Mouse (Mus musculus) hindbrain, embryonic 11.5 days (tissue): ENCODE data around the gene Decr2. TPM values are rescaled to one million over a fixed set of nuclear protein-coding genes. Genes with fewer than 3 reads are reported as not detected.
"Not testable (repeated sequence)": the region's sequence is repeated elsewhere in the genome, so short reads cannot be mapped to it uniquely, and the experiment has no call there.

Experiments
- ATAC-seq: fragments of 200-750 bp; cut with Nextera tagmentation; 2 replicates; pipeline ENCODE4 v1.8.0; 2017; ENCODE audit warnings: mild to moderate bottlenecking, moderate TSS enrichment, moderate library complexity; ENCODE audit not compliant: low FRiP score
- DNase-seq: peaks from one replicate; pipeline ENCODE4 v3.0.0-alpha.2; 2015; ENCODE audit warnings: low spot score
- H3K27ac ChIP-seq: fragments of 300-500 bp; sonication (generic); 2 replicates; pipeline ENCODE4 v1.5.1; 2014; ENCODE audit warnings: mild to moderate bottlenecking, low read depth, low read length
- H3K27me3 ChIP-seq: fragments of 300-500 bp; sonication (generic); 2 replicates; pipeline ENCODE4 v1.6.1; 2014; ENCODE audit warnings: mild to moderate bottlenecking, low read length, moderate library complexity, mixed read lengths; ENCODE audit not compliant: control insufficient read depth, insufficient read depth
- H3K36me3 ChIP-seq: fragments of 300-500 bp; sonication (generic); 2 replicates; pipeline ENCODE4 v1.6.1; 2014; ENCODE audit warnings: mild to moderate bottlenecking, low read length, moderate library complexity, mixed read lengths; ENCODE audit not compliant: control insufficient read depth, insufficient read depth
- H3K4me1 ChIP-seq: fragments of 300-500 bp; sonication (generic); replicated peaks from 2 replicates; pipeline ENCODE4 v1.6.1; 2014; ENCODE audit warnings: low read length, mixed read lengths; ENCODE audit not compliant: control insufficient read depth, insufficient read depth
- H3K4me2 ChIP-seq: fragments of 300-500 bp; sonication (generic); replicated peaks from 2 replicates; pipeline ENCODE4 v1.6.1; 2014; ENCODE audit warnings: mild to moderate bottlenecking, low read depth, low read length
- H3K4me3 ChIP-seq: fragments of 300-500 bp; sonication (generic); 2 replicates; pipeline ENCODE4 v1.5.1; 2014; ENCODE audit warnings: low read depth, low read length
- H3K9ac ChIP-seq: fragments of 300-500 bp; sonication (generic); 2 replicates; pipeline ENCODE4 v1.6.1; 2014; ENCODE audit warnings: low read depth, low read length
- H3K9me3 ChIP-seq: fragments of 300-500 bp; sonication (generic); 2 replicates; pipeline ENCODE4 v1.6.1; 2016; ENCODE audit warnings: low read length; ENCODE audit not compliant: control insufficient read depth
- WGBS: fragments of 180-500 bp; shearing (Covaris S2); extraction: QIAGEN DNeasy Blood & Tissue Kit; methylation state at CpG from one replicate; pipeline ENCODE4 v1.1.7; 2014; 5-methylcytosine and 5-hydroxymethylcytosine counted together
- polyA plus RNA-seq: library from polyadenylated mRNA; unstranded; fragments of >200 nt; fragmentation: Nextera tagmentation; extraction: Ambion mirVana; gene quantifications from 2 replicates; pipeline ENCODE4 v1.2.1, GENCODE M21; 2014

The Decr2 gene
- polyA plus RNA-seq, 1 experiment from 2014 or later = 24.7 TPM

DNA sequence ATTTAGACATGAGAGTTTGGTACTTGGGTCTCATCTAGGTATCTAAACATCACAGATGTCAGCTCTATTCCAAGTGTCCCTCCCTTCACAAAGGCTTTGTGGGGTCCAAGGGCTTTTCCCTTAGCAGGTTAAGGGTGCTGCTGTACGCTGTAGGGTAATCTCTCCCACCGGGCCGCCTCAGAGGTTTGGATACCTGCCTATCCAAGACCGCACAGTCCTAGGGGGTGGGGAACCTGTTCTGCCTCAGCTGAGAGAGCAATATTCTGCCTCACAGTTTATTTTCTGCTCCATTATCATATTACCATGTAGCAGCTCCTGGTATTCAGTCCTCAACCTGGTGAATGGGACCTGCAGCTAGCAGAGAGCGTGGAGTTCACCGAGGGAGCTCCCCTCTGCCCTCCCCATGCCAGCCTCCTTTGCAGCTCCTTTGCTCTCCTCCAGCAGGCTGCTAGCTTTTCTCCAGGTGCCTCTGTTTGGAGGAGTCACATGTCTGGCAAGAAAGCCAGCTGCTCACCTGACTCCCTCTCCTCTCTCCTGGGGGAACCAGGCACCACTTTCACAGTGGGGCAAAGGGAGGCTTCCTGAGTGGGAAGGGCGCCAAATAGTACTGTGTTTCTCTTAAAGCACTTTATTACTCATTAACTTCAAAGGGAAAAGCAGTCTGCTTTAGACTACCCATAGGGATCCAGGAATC, 25.2 kb upstream of the Decr2 start:
- no peaks in the 10 kb centered on the region for H3K36me3 ChIP-seq
- H3K9ac ChIP-seq = no peak overlapping the region
- DNase-seq (no peak), ATAC-seq (no peak)
- no peak overlapping the region for H3K4me2 ChIP-seq
- H3K9me3 ChIP-seq = no peaks in the 10 kb centered on the region
- peaks cover 5% of the 10 kb centered on the region for H3K4me1 ChIP-seq
- H3K4me3 ChIP-seq = no peak overlapping the region
- H3K27ac ChIP-seq = no peak overlapping the region
- 81% methylated on average over 7 of the region's 7 CpGs for WGBS
- peaks cover 42% of the 10 kb centered on the region for H3K27me3 ChIP-seq

DNA sequence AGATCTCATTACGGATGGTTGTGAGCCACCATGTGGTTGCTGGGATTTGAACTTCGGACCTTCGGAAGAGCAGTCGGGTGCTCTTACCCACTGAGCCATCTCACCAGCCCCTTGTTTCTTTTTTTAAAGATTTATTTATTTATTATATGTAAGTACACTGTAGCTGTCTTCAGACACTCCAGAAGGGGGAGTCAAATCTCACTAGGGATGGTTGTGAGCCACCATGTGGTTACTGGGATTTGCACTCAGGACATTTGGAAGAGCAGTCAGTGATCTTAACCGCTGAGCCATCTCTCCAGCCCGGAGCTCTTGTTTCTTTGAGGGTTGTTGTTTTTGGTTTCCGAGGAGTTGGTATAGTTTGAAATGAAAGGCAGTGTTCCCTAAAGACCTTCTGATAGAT, 24.3 kb upstream of the Decr2 start:
- H3K9me3 ChIP-seq, H3K4me1 ChIP-seq, H3K4me3 ChIP-seq, DNase-seq, H3K4me2 ChIP-seq, ATAC-seq, H3K27ac ChIP-seq, H3K9ac ChIP-seq, H3K36me3 ChIP-seq: not testable (repeated sequence)
- 62% methylated on average over 7 of the region's 7 CpGs for WGBS
- H3K27me3 ChIP-seq = peaks cover 42% of the 10 kb centered on the region

DNA sequence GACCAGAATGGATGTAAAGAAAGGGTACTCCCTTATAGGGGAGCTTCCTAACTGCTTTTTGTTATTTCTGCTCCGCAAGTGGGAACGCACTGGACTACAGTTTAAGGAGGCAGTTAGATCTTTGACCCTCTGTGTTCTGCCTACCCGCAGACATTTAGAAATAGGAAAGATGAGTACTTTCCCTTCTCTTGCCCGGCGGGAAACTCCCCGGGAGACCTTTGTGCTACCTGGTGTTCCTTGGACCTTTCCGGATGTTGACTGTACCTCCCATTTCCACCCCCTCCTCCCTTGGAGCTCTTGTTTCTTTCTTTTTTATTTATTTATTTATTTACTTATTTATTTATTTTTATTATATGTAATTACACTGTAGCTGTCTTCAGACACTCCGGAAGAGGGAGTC, 23.9 kb upstream of the Decr2 start:
- Histone ChIP-seq H3K9ac (no peak overlapping the region), H3K36me3 (no peaks in the 10 kb centered on the region), H3K27ac (no peak overlapping the region), H3K4me3 (peak overlapping the region; percentile 79), H3K4me2 (peak overlapping the region; percentile 98), H3K9me3 (no peaks in the 10 kb centered on the region), H3K4me1 (peaks cover 5% of the 10 kb centered on the region), H3K27me3 (peaks cover 42% of the 10 kb centered on the region)
- no peak for DNase-seq
- WGBS = 11% methylated on average over 8 of the region's 8 CpGs
- no peak for ATAC-seq

DNA sequence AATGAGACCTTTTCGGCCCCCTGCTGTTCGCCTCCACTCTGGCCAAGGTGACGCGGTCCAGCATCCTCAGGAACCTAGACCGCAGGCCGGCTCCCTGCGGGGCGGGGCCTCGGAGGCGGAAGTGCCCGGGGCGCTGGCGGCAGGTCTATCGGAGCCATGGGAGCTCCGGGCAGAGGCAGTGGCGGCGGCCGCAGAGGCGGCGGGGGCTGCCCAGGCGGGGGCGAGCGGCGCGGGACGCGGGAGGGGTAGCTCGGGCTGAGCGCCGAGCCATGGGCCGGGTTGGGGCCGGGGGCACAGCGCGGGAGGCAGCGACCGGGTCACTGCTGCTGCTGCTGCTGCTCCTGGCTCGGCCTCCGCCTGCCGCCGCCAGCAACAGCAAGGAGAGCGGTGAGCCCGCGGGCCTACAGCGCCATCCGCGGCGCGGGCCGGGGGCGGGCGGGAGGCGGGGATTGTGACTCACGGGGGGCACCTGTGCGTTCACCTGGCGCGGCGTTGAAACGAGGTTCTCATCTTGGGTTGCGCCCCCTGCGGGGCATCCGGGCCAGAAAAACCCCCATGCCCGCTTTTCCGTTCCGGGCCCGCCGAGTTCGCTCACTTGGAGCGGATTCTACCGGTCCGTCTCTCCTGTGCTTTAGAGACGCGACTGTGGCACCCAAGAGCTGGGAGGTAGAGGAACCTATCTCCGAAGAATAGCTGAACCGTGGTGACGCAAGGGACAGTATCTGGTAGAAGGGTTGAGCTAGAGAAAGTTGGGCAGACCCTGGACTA, 23.2 kb upstream of the Decr2 start, which contains the start of gene Tmem8:
TSS of gene Tmem8 (plus strand) at position 119 of the 768 bp plus-strand sequence.
- H3K4me2 ChIP-seq = peak within 1 kb of the TSS; percentile 98
- H3K4me3 ChIP-seq = peak within 1 kb of the TSS; percentile 79
- H3K27me3 ChIP-seq = peaks cover 42% of the 10 kb centered on the region
- no peaks in the 10 kb centered on the region for H3K36me3 ChIP-seq
- peaks cover 5% of the 10 kb centered on the region for H3K4me1 ChIP-seq
- DNase-seq (peak; percentile 77), ATAC-seq (peak; percentile 75)
- H3K27ac ChIP-seq = no peak within 1 kb of the TSS
- H3K9ac ChIP-seq = peak within 1 kb of the TSS; percentile 75
- H3K9me3 ChIP-seq = no peaks in the 10 kb centered on the region
- WGBS = 1% methylated on average over 56 of the region's 75 CpGs

DNA sequence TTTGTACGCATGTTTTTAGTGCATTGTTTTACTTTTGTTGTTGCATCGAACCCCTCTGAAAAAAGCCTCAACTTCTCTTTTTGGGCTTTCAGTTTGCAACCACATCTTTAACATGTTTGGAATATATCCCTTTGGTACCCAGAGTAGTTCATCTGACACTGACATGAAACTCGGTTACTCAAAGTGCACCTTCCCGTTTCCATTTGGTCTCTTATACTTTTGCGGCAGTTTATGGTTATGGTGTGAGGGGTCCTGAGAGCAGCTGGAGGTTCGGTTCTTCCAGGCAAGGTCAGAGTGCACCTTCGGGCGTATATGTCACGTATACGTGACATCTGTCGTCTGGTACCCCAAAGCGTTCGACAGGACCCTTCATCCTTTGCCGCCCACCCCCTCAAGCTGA, 22.6 kb upstream of the Decr2 start:
- Histone ChIP-seq H3K4me3 (peak overlapping the region; percentile 79), H3K36me3 (no peaks in the 10 kb centered on the region), H3K27ac (no peak overlapping the region), H3K9me3 (no peaks in the 10 kb centered on the region), H3K4me2 (peak overlapping the region; percentile 98), H3K9ac (peak overlapping the region; percentile 75), H3K27me3 (peaks cover 42% of the 10 kb centered on the region), H3K4me1 (peaks cover 5% of the 10 kb centered on the region)
- DNase-seq (no peak), ATAC-seq (no peak)
- WGBS = 15% methylated on average over 14 of the region's 14 CpGs

DNA sequence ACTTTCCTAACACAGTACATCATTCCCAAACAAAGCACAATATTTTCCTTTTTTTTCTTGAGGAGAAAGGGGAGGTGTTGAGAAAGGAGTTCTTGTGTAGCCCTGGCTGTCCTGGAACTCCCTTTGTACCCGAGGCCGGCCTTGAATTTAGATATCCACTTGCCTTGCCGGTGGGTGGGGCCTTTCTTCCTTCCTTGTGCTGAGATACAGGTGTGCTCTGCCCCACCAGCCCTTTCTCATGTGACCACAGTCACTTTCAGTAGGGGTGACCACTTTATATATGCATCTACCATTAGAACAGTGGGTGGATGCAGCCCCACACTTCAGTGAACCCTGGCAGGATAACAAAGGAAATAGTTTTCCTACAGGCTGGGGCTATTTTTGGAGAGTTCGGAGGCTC, 21.6 kb upstream of the Decr2 start:
- no peaks in the 10 kb centered on the region for H3K36me3 ChIP-seq
- H3K4me3 ChIP-seq = no peak overlapping the region
- H3K4me2 ChIP-seq = no peak overlapping the region
- H3K4me1 ChIP-seq = peaks cover 5% of the 10 kb centered on the region
- 22% methylated on average over 4 of the region's 4 CpGs for WGBS
- DNase-seq = no peak
- H3K9me3 ChIP-seq = no peaks in the 10 kb centered on the region
- no peak for ATAC-seq
- H3K27ac ChIP-seq = no peak overlapping the region
- H3K27me3 ChIP-seq = peaks cover 40% of the 10 kb centered on the region
- H3K9ac ChIP-seq = no peak overlapping the region

DNA sequence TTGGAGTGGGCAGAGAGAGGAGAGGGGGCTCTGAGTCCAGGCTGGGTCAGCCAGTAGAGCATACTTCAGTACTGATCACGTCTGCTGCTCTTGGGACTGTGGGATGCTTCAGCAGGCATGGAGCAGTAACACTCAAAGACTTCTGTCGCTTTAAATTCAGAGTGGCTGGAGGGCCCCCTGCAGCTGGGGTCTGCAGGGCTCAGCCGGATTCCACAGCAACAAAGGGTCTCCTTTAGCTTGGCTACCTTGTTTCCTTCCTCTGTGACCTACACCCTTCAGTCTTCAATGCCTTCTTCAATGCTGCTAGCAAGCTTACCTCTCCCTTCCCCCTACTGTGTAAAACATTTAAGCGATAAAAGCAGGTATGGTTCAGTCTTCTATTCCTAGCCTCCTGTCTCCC, 20.9 kb upstream of the Decr2 start:
- DNase-seq (no peak), ATAC-seq (no peak)
- Histone ChIP-seq H3K36me3 (no peaks in the 10 kb centered on the region), H3K4me2 (no peak overlapping the region), H3K4me1 (peaks cover 5% of the 10 kb centered on the region), H3K9ac (0 out of 2 replicates have a peak overlapping the region, but pooled peaks have one; percentile 15), H3K9me3 (no peaks in the 10 kb centered on the region), H3K27me3 (peaks cover 40% of the 10 kb centered on the region), H3K27ac (no peak overlapping the region), H3K4me3 (no peak overlapping the region)
- 3% methylated on average over 4 of the region's 4 CpGs for WGBS

DNA sequence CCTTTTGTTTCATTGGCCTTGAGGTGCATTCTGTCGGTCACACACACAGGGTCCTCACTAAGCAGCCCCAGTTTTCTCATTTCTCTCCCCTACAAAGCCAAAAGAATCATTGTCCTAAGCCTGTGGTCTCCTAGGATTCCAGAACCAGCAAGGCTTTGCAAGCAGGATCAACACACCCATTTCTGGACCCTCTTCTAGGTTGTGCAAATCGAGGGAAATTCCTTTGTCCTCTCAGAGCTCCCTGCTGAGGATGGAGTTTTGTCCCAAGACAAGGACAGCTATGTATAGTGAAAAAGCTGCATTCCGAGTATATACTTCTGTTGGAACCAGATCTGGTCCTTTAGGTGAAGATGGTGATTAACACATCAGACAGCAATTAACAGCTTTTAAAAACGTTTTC, 20.0 kb upstream of the Decr2 start:
- no peak for ATAC-seq
- Histone ChIP-seq H3K27me3 (peaks cover 36% of the 10 kb centered on the region), H3K4me2 (no peak overlapping the region), H3K36me3 (no peaks in the 10 kb centered on the region), H3K4me1 (peaks cover 5% of the 10 kb centered on the region), H3K9ac (no peak overlapping the region), H3K9me3 (no peaks in the 10 kb centered on the region), H3K4me3 (no peak overlapping the region), H3K27ac (no peak overlapping the region)
- 21% methylated on average over 4 of the region's 4 CpGs for WGBS
- no peak for DNase-seq

DNA sequence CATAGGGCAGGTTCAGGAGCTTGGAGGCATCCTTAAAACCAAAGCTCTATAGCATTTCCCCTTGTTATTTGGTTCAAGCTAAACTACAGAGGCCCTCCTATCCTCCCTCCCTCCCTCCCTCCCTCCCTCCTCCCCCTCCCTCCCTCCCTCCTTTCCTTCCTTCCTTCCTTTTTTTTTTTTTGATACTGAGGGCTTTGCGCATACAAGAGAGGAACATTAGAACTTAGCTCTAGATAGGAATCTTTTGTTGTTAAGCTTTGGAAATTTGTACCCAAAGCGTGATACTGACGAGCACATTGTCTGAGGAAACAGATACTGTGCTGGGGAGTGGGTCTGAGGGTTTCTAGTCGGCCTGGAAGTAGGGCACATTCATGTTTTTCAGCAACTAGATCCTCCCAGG, 15.5 kb upstream of the Decr2 start:
- Histone ChIP-seq H3K9ac (no peak overlapping the region), H3K27me3 (peaks cover 1% of the 10 kb centered on the region), H3K4me3 (no peak overlapping the region), H3K9me3 (no peaks in the 10 kb centered on the region), H3K27ac (no peak overlapping the region), H3K4me2 (no peak overlapping the region), H3K4me1 (no peaks in the 10 kb centered on the region), H3K36me3 (no peaks in the 10 kb centered on the region)
- no peak for ATAC-seq
- whole genome bisulfite sequencing = 73% methylated on average over 3 of the region's 4 CpGs
- no peak for DNase-seq
